Mouse (Mus musculus) retina, postnatal 7 days (tissue): ENCODE results near the gene Scyl2.
"Not testable (repeated sequence)": the region's sequence is repeated elsewhere in the genome, so short reads cannot be mapped to it uniquely, and the experiment has no call there.

Experiments used
- DNase-seq: peaks from one replicate; pipeline ENCODE4 v3.0.0-alpha.2; 2012; ENCODE audit warnings: low read depth, low spot score

The Scyl2 gene

DNA sequence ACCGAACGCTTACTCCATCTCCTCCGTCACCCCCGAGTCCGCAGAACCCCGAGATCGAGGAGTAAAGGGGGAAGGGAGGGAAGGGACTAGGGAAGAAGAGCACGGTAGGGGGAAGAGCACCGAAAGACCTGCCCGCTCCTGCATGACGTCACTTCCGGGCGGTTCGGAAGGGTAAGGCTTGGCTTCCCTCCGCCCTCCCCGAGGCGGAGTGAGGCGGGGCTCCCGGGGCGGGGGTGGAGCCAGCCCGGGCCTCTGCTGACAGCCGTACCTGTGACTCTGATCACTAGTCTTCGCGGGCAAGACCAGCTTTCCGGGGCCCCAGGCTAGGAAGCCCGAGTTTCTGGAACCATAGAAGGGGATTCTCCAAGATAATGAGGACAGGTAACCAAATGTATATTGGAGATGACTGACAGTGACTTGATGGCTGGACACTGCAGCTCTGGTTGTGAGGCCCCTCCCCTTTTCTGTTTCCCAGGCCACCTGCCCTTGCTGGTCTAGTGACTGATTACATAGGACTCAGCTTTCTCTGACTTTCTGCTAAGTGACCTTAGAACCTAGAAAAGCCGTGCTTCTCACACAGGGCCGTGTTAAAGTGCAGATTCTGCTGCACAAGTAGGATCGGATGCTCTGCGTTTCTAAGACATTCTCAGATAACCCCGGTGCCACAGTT is at the start of gene Scyl2:
Scyl2 (minus strand) TSS at position 147 of the 670 bp plus-strand sequence.
- peak; percentile 92 for DNase-seq

DNA sequence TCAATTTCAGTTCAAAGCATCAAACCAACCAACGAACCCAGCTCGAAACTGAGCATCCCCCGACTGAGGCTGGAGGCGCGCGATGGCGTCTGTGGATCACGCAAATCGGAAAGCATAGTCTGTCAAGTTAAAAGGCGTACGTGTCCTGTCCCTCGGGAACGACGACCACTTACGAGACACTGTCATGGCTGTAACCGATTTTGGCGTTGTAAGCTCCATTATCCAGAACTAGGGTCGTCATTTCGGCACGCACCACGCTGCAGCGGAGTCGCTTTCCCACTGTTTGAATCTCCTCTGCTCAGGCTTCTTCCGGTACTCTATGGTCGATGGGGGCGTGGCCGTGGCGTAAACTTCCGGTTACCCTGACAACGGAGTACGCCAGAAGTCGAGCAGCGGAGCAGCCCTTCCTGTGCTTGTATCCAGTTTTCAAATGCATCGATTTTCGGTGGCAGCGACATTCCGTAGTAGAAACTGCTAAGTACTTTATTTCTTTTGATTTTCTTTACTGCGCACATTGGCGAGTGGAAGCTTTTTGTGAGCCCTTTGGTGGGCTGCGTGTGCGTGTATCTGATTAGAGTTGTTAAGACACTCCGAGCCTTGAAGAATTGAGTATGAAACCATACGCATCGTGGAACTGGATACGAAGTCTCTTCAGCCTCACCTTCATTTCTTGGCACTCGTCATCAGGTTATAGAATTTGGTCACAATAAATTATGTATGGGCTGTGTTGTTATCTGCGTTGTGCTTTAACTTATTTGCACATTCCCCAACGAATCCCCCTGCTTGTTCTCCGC is 46.1 kb upstream of the Scyl2 start, which contains the start of gene Actr6:
Actr6 (minus strand) TSS at position 295 of the 794 bp plus-strand sequence.
- peak; percentile 89 for DNase-seq

DNA sequence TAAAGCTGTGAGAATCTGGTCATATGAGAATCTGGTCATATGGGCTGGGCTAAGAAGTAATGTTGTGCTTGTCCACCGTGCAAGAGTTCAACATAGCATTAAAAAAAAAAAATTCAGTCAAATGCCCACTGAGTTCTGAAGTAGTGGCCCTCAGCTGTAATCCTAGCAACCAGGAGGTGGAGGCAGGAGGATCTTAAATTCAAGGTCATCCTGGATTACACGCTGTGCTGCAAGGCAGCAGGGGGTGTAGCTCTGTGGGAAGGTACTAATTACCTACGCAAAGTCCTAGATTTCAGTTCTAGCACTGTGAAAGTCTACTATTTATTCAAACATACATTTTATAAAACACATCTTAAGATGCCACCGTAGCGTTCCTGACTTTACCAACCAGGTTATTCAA is 45.3 kb upstream of the Scyl2 start:
- DNase-seq: no peak

DNA sequence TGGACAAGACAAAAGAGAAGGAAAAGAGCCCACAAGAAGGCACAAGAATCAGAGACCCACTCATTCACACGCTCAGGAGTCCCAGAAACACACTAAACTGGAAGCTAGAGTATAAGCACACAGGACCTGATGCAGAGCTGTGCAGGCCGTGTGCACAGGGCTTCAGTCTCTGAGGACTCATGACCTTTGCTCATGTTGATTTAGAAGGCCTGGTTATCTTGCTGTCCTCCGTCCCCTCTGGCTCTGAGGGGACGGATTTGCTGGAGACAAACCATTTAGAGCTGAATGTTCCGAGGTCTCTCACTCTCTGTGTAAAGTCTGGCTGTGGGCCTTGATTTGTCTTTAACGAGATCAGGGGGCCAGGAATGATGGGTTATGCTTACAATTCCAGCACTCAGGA is 44.3 kb upstream of the Scyl2 start:
- no peak for DNase-seq

DNA sequence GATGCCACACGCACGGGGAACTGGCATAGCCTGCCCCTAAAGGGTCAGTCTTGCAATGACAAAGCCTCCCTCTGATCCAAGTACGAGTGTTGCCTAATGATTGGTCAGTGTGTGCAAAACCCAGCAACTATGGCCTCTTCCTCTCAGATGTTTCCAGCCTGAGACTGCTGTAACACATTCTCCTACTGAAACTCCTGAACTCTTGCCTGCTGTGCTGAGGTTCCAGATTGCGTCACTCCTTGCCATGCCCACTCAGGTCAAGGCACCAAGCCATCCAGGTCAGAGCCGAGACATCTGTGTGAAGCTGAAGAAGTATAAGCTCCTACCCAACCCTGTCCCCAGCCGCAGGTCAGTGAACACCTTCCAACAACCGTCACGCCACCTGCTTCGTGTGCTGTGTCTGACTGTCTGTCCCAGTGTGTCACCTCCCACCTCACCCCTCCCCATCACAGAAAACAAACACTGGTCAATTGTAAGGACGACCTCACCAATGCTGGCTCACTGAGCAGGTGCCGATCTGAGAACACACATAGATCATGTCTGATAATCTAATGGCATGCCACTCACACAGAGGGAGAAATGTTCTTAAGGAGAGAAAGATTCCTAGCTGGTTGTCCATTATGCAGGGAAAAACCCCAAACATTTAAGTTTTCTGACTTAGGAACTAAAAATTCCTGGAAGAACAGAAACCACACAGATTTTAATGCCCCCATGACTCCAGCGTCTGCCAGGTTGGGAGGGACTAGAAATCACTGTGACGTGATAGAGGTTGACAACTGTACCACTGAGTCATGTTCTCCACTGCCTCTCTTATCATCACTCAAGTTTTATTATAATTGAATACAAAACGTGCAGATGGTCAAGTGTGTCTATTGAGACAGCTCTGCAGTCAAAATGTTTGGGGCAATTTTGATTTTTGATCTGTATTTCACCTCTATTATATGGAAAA is 36.4 kb upstream of the Scyl2 start:
- no peak for DNase-seq

DNA sequence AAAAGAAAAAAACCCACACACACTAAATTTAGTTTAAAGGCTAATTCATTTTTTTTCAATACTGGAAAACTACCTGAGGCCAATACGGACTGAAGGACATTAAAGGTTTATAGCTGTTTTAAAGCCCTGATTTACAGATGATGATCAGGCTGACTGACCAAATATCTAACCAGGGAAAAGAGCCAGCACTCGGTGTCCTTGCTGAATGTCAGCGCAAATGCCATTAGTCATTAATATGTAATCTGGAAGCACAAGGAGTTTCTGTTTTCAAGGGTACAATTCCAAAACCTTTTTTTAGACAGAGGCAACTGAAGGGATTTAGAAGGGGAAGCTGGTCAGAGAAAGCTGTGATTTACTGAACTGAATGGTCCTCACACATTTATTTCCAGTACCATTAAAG is 34.7 kb upstream of the Scyl2 start:
- no peak for DNase-seq

DNA sequence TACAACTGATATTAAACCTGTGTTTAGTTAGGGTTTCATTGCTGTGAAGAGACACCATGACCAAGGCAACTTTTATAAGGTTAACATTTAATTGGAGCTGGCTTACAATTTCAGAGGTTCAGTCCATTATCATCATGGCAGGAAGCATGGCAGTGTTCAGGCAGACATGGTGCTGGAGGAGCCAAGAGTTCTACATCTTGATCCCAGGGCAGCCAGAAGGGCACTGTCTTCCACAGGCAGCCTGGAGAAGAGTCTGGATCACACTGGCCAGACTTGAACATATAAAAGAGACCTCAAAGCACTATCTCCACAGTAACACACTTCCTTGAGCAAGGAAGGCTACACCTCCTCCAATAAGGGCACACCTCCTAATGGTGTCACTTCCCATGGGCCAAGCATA is 34.2 kb upstream of the Scyl2 start:
- DNase-seq: no peak

DNA sequence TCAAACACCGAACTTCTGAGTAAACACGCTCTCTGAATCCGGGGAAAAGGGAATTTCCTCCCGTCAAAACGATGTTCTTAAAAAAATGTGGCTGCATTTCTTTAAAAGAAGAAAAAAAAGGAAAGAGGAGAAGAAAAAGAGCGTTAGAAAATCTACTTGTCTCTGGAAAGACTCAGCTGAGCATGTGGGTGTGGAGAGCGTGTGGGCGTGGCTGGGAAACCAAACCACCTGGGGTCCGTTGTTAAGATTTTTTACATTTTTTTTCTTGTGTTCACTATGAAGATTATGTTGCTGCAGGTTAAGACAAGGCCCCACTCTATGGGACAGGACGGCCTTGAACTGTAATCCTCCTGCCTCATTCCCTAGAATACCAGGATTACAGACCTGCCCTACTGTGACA is 28.8 kb upstream of the Scyl2 start:
- no peak for DNase-seq

DNA sequence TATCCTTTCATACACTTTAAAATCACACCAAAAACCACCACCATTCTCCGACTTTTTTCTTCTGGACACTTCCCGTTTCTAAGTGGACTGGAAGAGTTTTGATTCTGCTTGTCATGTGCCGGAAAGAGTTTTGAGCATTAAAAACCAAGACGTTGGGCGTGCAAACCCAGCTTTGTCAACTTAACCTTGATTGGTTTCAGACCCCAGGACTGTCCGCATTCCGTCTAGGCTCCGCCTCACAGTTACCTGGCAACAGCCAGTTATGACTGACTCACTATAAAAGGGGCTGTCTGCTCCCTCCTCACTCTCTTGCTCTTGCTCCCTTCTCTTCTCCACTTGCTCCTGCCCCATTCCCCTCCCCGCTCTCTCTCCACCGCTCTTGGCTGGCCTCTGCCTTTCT is 22.6 kb upstream of the Scyl2 start:
- DNase-seq: no peak

DNA sequence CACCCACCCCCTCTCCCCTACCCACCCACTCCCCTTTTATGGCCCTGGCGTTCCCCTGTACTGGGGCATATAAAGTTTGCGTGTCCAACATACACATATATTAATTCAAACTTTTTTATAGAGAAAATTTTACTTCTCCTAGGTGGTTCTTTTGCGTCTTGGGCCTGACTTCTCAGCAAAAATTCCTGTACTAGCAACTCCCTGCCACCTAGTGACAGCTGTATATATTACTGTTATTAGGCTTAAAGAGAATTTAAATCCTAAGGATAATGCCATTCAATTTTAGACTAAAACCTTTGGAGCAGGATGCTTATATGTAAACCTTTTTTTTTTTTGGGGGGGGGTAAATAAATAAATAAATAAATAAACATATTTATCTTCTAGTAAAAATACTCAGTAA is 21.3 kb upstream of the Scyl2 start:
- DNase-seq: no peak

DNA sequence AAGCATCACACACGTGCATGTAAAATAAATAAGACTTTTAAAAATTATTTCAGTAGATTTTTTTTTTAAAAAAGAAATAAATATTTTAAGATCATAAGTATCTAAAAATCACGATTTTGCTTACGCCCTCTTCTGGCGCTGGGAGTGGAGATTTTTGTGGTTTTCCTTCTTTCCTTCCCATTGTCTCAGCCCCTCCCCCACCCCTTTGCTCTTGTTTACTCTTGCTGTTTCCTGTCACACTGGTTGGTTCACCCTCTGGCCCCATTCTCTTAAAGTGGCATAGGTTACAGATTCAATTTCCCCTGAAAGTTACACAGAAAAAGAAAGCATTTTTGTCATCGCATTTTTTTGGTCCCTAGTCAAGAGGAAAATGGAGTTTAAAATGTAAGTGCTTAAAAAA is 17.0 kb upstream of the Scyl2 start:
- DNase-seq: no peak

DNA sequence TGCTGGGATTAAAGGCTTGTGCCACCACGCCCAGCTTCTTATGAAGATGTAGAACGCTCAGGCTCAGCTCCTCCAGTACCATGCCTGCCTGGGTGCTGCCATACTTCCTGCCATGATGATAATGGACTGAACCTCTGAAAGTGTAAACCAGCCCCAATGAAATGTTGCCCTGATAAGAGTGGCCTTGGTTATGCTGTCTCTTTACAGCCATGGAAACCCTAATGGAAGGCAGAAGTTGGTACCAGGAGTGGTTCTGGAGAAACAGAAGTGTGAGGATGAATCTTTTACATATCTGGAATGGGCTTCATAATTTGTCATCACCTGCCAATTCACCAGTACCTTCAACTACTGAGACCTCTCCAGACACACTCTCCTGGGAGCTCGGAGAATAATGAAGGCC is 11.9 kb upstream of the Scyl2 start:
- DNase-seq: no peak

DNA sequence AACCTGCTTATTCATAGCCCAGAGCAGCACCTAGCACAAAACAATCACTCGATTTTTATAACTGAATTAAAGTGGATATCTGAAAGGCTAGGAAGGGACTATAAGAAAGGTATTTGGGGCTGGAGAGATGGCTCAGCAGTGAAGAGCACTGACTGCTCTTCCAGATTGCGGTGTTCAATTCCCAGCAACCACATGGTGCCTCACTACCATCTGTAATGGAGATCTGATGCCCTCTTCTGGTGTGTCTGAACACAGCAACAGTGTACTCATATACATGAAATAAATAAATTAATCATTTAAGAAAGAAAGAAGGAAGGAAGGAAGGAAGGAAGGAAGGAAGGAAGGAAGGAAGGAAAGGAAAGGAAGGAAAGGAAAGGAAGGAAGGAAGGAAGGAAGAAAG is 10.2 kb upstream of the Scyl2 start:
- not testable (repeated sequence) for DNase-seq

DNA sequence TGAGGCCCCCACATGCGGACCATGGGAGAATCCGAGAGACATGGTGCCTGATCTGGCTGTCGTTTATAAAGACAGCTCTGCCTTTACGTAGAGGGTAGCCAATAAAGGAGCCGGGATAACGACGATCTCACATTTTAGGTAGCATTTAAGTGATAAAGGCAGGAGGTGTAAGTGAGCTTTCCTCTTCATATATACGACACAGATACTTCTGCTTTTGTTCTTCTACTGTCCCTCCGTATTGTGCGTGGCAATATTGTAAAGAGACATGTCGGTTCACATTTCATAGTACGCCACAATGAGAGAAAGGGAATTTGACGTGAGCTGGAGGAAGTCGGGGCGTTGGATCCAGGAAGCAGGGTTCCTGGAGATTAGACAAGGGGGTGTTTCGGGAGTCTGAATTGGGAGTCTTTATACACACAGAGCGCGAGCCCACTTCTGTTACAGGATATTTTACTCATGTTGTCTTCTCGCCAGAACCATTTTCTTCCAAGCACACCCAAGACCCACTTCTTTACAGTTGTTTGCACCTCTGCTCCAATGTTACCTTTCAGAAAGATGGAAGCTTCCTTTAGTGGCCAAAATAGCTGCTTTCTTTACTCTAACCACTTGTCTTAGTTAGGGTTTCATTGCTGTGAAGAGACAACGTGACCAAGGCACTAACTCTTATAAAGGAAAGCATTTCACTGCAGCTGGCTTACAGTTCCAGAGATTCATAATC is 9.3 kb upstream of the Scyl2 start:
- DNase-seq: no peak

DNA sequence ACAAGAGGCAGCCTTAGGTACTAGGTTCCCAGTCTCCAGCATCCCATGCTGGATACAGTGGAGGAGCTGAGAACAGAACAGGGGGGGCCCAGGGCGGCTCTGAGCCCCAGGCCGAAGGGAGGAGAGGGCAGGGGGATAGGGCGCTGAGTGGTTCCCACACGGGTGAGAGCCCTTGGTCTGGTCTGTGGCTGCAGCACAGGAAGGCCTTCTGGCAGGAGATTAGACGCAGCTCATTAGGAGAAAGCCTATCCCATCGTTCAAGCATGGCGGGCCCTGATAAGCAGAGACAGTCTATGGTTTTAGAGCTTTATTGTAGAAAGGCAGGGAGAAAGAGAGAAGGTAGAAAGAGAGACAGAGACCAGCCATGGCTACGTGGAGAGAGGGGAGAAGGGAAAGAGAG is 3.9 kb upstream of the Scyl2 start:
- DNase-seq: no peak

DNA sequence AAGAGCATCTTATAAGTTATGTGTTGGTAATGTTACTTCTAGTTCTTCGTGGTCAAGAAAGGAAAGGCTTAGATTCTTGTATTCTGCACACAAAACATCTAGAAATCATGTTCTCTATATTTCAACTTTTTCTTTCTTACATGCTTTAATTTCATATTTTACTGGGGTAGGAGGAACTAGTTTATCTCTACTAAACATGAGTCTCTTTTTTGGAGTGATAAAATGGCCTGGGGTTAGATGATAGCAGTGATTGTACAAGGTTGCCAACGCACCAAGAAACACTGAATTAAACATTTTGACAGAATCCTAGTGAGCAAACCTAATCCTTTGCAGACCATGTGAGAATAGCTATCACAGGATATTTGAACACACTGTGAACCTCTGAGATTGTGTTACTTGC is 1.4 kb upstream of the Scyl2 start:
- DNase-seq: no peak

DNA sequence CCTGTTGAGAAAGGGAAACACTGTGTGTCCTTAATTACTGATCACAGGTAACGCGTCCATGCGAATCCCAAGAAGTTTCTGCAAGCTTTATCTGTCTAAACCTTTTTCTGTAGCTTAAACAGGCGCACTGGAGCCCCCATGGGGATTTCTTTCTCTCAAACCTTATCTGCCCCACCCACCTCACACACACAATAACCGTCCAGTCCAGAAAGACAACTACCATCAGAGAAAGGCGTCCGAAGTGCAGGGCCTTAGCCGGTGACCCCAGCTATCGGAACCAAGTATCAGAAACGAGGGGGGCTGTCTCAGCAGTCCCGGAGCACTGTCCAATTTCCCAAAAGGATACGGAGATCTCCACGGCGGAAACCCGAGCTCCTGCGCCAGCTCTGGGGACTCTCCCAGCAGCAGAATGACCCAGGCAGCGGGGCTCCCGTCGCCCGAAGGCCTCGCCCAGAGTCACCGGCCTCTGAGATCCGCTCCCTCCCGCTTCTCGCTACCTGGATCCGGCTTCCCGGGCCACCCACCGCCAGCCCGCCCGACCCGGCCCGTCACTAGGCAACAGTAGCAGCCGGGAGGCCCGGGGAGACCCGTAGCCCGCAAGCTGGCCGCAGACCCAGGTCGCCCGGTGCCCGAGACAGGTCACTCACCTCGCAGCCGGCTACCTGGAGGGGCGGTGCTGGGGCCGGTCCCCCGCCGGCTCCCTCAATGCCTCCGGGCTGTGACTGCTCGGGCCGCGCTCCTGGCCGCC is 520 bp downstream of the Scyl2 start:
- no peak for DNase-seq

DNA sequence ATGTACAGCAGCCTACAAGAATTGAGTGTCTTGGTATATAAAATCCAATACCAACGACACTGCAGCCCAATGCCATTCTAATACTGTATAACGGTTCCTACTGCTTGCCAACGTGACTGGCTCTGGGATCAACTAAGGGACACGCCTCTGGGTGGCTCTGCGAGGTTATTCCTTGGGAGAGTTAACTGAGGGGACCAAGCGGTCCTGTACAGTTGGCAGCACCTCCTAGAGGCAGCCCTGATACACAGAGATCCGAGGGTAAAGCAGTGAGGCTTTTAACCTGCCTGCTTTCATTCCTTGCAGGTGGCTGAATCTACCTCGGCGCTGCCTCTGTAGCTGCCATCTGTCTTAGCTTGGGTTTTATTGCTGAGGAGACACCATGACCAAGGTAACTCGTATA is 3.1 kb downstream of the Scyl2 start:
- no peak for DNase-seq

DNA sequence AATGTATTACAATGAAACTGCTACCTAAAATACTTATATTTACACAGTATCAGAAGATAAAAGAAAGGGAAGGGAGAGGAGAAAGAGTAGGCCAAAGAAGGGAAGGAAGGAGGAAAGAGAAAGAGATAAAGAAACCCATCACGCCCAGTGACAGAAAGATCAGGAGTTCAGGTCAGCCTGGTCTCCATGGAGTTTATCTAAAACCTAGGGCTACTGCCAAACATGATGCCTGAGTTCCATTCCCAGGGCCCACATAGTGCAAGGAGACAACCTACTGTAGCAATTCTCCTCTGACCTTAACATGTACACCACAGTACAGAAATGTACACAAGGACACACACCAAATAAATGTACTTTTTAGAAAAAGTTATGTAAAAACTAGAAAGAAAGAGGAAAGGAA is 3.9 kb downstream of the Scyl2 start:
- DNase-seq: no peak

DNA sequence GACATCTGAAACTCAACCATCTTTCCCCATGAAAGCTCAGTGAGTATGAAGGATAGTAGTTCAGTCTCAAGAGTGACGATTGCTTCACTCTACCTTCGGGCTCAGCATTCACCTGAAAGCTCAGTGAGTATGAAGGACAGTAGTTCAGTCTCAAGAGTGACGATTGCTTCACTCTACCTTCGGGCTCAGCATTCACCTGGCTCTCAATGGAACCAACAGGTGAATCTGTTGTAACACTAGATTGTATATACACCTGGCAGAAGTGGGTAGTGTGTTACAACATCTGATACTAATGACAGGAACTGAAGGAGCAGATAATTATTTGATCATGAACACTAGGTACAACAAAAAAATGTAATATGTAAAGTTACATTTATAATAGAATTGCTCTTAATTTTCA is 4.4 kb downstream of the Scyl2 start:
- DNase-seq: no peak

DNA sequence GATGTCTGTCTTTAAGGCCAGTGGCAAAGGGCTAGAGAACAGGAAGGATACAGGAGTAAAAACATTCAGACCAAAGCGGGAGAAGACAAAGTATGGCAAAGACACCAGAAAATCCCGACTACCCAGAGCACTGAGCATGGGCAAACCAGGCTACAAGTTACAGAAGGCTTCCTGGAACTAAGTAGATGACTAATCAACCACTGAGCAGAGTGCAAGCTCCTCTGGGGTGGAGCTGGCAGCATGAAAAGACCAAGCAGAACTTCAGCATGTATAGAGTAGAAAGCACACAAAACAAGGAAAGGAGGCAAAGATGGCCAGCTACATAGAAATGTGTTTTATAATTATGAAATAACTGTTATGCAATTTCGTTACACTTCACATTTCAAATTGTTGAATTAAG is 5.6 kb downstream of the Scyl2 start:
- DNase-seq: no peak
